Mouse (Mus musculus) CH12.LX (cell line): ENCODE measurements around the gene Riox1.

Experiments used
- CHD2 ChIP-seq: IDR thresholded peaks from 2 replicates; pipeline ENCODE4 v1.6.1; 2011; ENCODE audit warnings: low read length, improper control_type of control experiment
- CTCF ChIP-seq, 2 experiments: IDR thresholded peaks in 1 of 2; conservative IDR thresholded peaks in 1 of 2; 2 replicates each; pipeline ENCODE4 v1.5.1; 2011 to 2012; ENCODE audit warnings: low read depth in 2 of 2, low read length in 2 of 2, improper control_type of control experiment in 1 of 2, inconsistent platforms in 1 of 2, mild to moderate bottlenecking in 1 of 2, moderate library complexity in 1 of 2
- EP300 ChIP-seq: IDR thresholded peaks from 2 replicates; pipeline ENCODE4 v1.6.1; 2011; ENCODE audit warnings: low read length, improper control_type of control experiment
- JUND ChIP-seq: conservative IDR thresholded peaks from 2 replicates; pipeline ENCODE4 v1.6.1; 2011; ENCODE audit warnings: low read depth, low read length, improper control_type of control experiment
- MAZ ChIP-seq: IDR thresholded peaks from 2 replicates; pipeline ENCODE4 v1.6.1; 2012; ENCODE audit warnings: low read depth, mild to moderate bottlenecking, inconsistent platforms, low read length, improper control_type of control experiment, moderate library complexity
- POLR2A ChIP-seq: IDR thresholded peaks from 2 replicates; pipeline ENCODE4 v1.6.1; 2011; ENCODE audit warnings: low read depth, mild to moderate bottlenecking, improper control_type of control experiment, low read length
- POLR2AphosphoS2 ChIP-seq: IDR thresholded peaks from 2 replicates; pipeline ENCODE4 v1.6.1; 2011; ENCODE audit warnings: low read depth, low read length, improper control_type of control experiment
- RCOR1 ChIP-seq: conservative IDR thresholded peaks from 2 replicates; pipeline ENCODE4 v1.6.1; 2012; ENCODE audit warnings: low read depth, mild to moderate bottlenecking, inconsistent platforms, low read length, improper control_type of control experiment
- TCF12 ChIP-seq: IDR thresholded peaks from 2 replicates; pipeline ENCODE4 v1.6.1; 2014; ENCODE audit warnings: low read depth, mild to moderate bottlenecking, inconsistent platforms, low read length, improper control_type of control experiment
- USF2 ChIP-seq: conservative IDR thresholded peaks from 2 replicates; pipeline ENCODE4 v1.6.1; 2011; ENCODE audit warnings: low read depth, low read length, improper control_type of control experiment
- ZNF384 ChIP-seq: IDR thresholded peaks from 2 replicates; pipeline ENCODE4 v1.6.1; 2012; ENCODE audit warnings: low read depth, low read length, improper control_type of control experiment, inconsistent platforms

- TF ChIP-seq JUND = no peak
- no peak for TF ChIP-seq EP300
- no peak for TF ChIP-seq RCOR1
- no peak for TF ChIP-seq CTCF (conservative IDR thresholded peaks at IDR 0.05 in 1 of 2, IDR thresholded peaks at IDR 0.05 in 1 of 2; ENCODE audit: low read depth in 2 of 2, low read length in 2 of 2)
- TF ChIP-seq POLR2A = no peak
- TF ChIP-seq POLR2AphosphoS2 = no peak
- TF ChIP-seq CHD2 = no peak
- TF ChIP-seq USF2 = no peak
- TF ChIP-seq TCF12 = no peak
- TF ChIP-seq ZNF384 = no peak
- no peak for TF ChIP-seq MAZ
Observed at GRCm38 (mm10) chr12:83998341-83999107, 48.1 kb downstream of the Riox1 start.
